Mouse (Mus musculus): Measurements from ENCODE around the gene Klhl29.

GRCm38 (mm10) chr12:5359065-5359464, 16.4 kb downstream of the Klhl29 start:
- TF ChIP-seq POLR2A (IDR thresholded peaks at IDR 0.05; ENCODE audit: borderline replicate concordance, extremely low read depth, insufficient read depth, insufficient read length, poor library complexity, severe bottlenecking), result no peak
- no peak for TF ChIP-seq CTCF (IDR thresholded peaks at IDR 0.05; ENCODE audit: borderline replicate concordance, extremely low read depth, insufficient read depth, insufficient read length)

All from brain, embryonic 14.5 days (tissue).